Mouse (Mus musculus) liver, embryonic 14.5 days (tissue): ENCODE data around the gene 4921524J17Rik. TPM values are rescaled to one million over a fixed set of nuclear protein-coding genes. Genes with fewer than 3 reads are reported as not detected.
A peak's percentile ranks its signal among the peaks of the same experiment; 100 is the strongest.

Experiments used
- ATAC-seq: fragments of 200-750 bp; cut with Nextera tagmentation; 2 replicates; pipeline ENCODE4 v1.8.0; 2017; ENCODE audit warnings: moderate number of reproducible peaks, mild to moderate bottlenecking, moderate library complexity; ENCODE audit not compliant: insufficient read depth
- DNase-seq, 3 experiments: peaks; one replicate each; pipeline ENCODE4 v3.0.0-alpha.2; 2012 to 2013; ENCODE audit warnings: low read depth in 3 of 3, low spot score in 3 of 3
- H3K27ac ChIP-seq: fragments of 300-500 bp; sonication (generic); 2 replicates; pipeline ENCODE4 v1.5.1; 2014; ENCODE audit warnings: moderate library complexity, mild to moderate bottlenecking, control low read depth, inconsistent platforms
- H3K27me3 ChIP-seq: fragments of 300-500 bp; sonication (generic); 2 replicates; pipeline ENCODE4 v1.6.1; 2014; ENCODE audit warnings: mild to moderate bottlenecking, low read length, moderate library complexity; ENCODE audit not compliant: control insufficient read depth, insufficient read depth
- H3K36me3 ChIP-seq: fragments of 300-500 bp; sonication (generic); replicated peaks from 2 replicates; pipeline ENCODE4 v1.6.1; 2014; ENCODE audit warnings: low read depth; ENCODE audit not compliant: control insufficient read depth, insufficient read depth
- H3K4me1 ChIP-seq, 2 experiments: fragments of 200-500 bp in 1 of 2; fragments of 300-500 bp in 1 of 2; sonication (generic) in 1 of 2; replicated peaks; 2 replicates each; pipeline ENCODE4 v1.6.1; 2012 to 2014; ENCODE audit warnings: antibody characterized with exemption in 1 of 2, inconsistent platforms in 1 of 2, low read length in 1 of 2; ENCODE audit not compliant: control insufficient read depth in 2 of 2, insufficient read depth in 2 of 2
- H3K4me2 ChIP-seq: fragments of 300-500 bp; sonication (generic); 2 replicates; pipeline ENCODE4 v1.6.1; 2014; ENCODE audit warnings: low read depth, mild to moderate bottlenecking, control low read depth, moderate library complexity
- H3K4me3 ChIP-seq, 2 experiments: fragments of 200-500 bp in 1 of 2; fragments of 300-500 bp in 1 of 2; sonication (generic) in 1 of 2; 2 replicates each; pipeline ENCODE4 v1.5.1; 2012 to 2014; ENCODE audit warnings: low read depth in 2 of 2, low read length in 2 of 2, mild to moderate bottlenecking in 2 of 2, control low read depth in 1 of 2, inconsistent platforms in 1 of 2, moderate library complexity in 1 of 2; ENCODE audit not compliant: insufficient read depth in 1 of 2
- H3K9ac ChIP-seq: fragments of 300-500 bp; sonication (generic); replicated peaks from 2 replicates; pipeline ENCODE4 v1.6.1; 2014; ENCODE audit warnings: mild to moderate bottlenecking, control low read depth, moderate library complexity
- H3K9me3 ChIP-seq: fragments of 300-500 bp; sonication (generic); 2 replicates; pipeline ENCODE4 v1.6.1; 2016; ENCODE audit warnings: low read length, mixed read lengths; ENCODE audit not compliant: control insufficient read depth
- CTCF ChIP-seq: IDR thresholded peaks from 2 replicates; pipeline ENCODE4 v1.5.1; 2016; ENCODE audit warnings: antibody characterized with exemption, low read depth, control low read depth
- EP300 ChIP-seq: IDR thresholded peaks from 2 replicates; pipeline ENCODE4 v1.6.1; 2016; ENCODE audit warnings: antibody characterized with exemption, low read depth
- WGBS: fragments of 180-500 bp; shearing (Covaris S2); extraction: QIAGEN DNeasy Blood & Tissue Kit; methylation state at CpG from one replicate; pipeline ENCODE4 v1.1.7; 2014; ENCODE audit not compliant: insufficient replicate concordance; 5-methylcytosine and 5-hydroxymethylcytosine counted together
- polyA plus RNA-seq, 2 experiments: library from polyadenylated mRNA; depleted of rRNA in 1 of 2; stranded (reverse) in 1 of 2; unstranded in 1 of 2; fragments of >200 nt; fragmentation: Nextera tagmentation in 1 of 2; extraction: Ambion mirVana in 1 of 2; gene quantifications; 2 replicates each; pipeline versions ENCODE4 v1.2.1 to v1.2.3; 2012 to 2014

The 4921524J17Rik gene
- polyA plus RNA-seq, 2 experiments: 7.0 to 15.4 TPM

DNA sequence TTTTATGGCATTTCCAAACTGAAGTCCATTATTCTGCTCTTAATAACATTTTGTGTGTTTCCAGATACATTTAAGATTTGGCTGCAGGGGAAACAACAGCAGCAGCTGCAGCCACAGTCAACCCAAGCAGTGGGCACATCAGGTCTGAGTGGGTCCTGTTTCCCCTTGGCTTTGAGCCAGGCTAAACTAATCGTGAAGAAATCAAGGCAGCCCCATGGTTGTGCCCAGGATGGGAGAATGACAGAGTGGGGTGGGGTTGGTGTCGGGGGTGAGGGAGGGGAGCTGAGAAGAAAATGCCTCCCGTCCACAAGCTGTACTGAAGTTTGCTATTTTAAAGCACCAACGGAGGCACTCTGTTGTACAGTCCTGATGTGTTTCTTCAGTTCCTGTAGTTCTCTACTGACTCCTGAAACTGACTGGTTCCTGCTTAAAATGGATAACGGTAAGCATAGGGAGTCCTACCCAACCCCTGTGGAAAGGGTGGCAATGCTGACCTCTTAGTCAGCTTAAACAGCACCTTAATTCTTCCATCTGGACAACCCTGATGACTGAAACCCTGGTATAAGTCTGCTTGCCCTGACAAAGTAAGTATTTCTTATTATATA lies 59.1 kb downstream of the 4921524J17Rik start:
- Histone ChIP-seq H3K27me3 (no peaks in the 10 kb centered on the region), H3K36me3 (peaks cover 7% of the 10 kb centered on the region), H3K4me3 (no peak overlapping the region), H3K9me3 (no peaks in the 10 kb centered on the region), H3K27ac (peak overlapping the region; percentile 11; the same call in 1 of the 2 replicates), H3K9ac (no peak overlapping the region), H3K4me2 (no peak overlapping the region), H3K4me1 (peaks cover 23 to 37% of the 10 kb centered on the region in 2 experiments)
- ATAC-seq (no peak), DNase-seq (no peak)
- 38% methylated on average over 5 of the region's 5 CpGs for WGBS
- no peak for TF ChIP-seq EP300
- TF ChIP-seq CTCF: no peak

DNA sequence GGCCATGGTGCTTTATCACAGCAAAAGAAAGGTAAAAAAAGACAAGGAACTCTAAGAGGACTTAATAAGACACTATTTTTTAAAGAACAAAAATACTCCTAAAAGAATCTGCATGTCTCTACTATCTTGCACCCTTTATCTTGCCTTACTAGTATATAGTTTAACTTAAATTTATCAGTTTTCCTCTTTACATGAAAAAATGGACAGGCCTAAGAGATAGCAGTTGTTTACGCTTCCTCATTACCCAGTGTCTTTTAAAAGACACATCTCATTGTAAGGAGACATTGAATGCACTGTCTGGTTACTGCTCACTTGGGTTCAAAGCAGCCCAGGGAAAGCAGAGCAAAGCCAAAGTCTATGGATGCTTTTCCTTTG lies 60.2 kb downstream of the 4921524J17Rik start:
- no peak for DNase-seq
- Histone ChIP-seq H3K9ac (no peak overlapping the region), H3K4me3 (no peak overlapping the region), H3K36me3 (peaks cover 7% of the 10 kb centered on the region), H3K4me1 (peaks cover 17 to 28% of the 10 kb centered on the region in 2 experiments), H3K27ac (no peak overlapping the region), H3K4me2 (no peak overlapping the region), H3K9me3 (no peaks in the 10 kb centered on the region), H3K27me3 (no peaks in the 10 kb centered on the region)
- ATAC-seq: no peak
- TF ChIP-seq EP300 (no peak), CTCF (no peak)
- WGBS: 53% methylated on average over 1 of the region's 1 CpGs

DNA sequence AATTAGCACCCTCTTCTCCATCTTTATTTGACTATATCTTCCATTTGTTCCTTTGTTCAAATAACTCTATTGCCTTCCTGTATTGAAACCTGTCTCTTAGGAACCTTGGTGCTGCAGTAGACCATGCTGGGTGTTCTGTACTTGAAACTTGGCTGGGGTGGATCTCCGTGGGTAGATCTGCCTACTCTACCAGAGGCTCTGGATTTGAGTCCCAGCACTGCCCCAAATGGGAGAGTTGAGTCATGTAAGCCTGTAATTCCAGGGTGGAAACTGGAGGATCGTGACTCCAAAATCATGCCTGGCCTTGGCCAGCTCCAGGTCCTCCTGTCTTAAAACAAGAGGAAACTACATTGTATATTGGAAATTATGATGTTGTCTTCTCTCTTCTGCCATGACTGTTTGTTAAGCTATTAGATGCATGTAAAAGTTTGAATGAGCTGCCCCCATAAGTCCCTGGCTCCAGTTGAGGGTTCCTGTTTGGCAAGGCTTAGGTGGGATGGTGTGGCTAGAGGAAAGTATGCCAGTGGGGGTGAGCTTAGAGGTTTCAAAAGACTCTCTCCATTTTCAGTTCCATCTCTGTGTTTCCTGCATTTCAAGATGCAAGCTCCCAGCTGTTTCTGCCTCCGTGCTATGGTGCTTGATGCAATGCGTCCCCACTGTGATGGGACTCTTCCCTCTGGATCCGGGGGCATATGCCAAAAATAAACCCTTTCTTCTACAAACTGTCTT lies 60.7 kb downstream of the 4921524J17Rik start:
- peaks cover 15 to 26% of the 10 kb centered on the region in 2 experiments for H3K4me1 ChIP-seq
- ATAC-seq: no peak
- no peak overlapping the region for H3K27ac ChIP-seq
- no peak overlapping the region for H3K4me3 ChIP-seq
- no peaks in the 10 kb centered on the region for H3K9me3 ChIP-seq
- WGBS: 76% methylated on average over 5 of the region's 5 CpGs
- no peak for DNase-seq
- H3K4me2 ChIP-seq: no peak overlapping the region
- H3K36me3 ChIP-seq: peaks cover 7% of the 10 kb centered on the region
- no peak for TF ChIP-seq EP300
- no peak for TF ChIP-seq CTCF
- no peaks in the 10 kb centered on the region for H3K27me3 ChIP-seq
- H3K9ac ChIP-seq: no peak overlapping the region

DNA sequence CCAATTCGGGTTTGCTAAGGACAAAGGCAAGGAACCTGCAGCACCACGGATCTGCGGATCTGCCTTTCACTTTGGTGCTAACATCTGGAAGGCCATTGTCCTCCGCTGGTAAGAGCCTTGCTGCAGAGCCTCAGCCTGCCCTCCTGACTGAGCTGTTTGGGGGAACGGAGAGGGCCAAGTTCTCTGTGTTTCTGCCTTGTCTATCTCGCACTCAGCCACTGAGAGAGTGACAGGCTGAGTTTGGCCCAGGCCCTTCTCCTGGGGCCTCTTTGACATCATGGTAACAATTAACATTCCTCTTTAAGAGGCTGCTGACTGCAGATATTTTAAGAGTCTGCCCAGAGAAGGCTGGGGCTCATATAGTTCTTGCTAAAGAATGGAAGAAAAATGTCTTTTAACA lies 67.5 kb downstream of the 4921524J17Rik start:
- Histone ChIP-seq H3K4me2 (no peak overlapping the region), H3K36me3 (peaks cover 4% of the 10 kb centered on the region), H3K9me3 (no peaks in the 10 kb centered on the region), H3K4me3 (no peak overlapping the region), H3K4me1 (peaks cover 12 to 18% of the 10 kb centered on the region in 2 experiments), H3K27me3 (no peaks in the 10 kb centered on the region), H3K27ac (no peak overlapping the region), H3K9ac (no peak overlapping the region)
- WGBS: 62% methylated on average over 6 of the region's 6 CpGs
- DNase-seq (no peak), ATAC-seq (no peak)
- TF ChIP-seq EP300 (no peak), CTCF (no peak)

DNA sequence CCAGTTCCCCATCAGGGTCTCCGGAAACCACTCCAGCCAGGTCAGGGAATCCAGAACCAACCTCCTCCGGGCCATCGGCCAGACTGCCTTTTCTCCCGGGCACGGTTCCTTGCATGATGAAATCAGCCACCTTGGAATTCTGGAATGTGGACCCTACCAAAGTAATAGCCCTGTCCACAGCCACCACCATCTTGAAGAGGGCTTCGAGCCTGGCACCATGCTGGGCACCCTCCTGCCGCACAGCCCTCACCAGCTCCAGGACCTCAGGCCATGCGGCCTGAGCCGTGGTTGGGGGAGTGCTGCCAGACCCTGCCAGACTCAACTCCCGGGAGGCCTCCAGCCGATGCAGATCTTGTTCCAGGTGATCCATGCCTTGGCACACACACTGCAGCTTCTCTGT lies 68.0 kb downstream of the 4921524J17Rik start:
- WGBS: 81% methylated on average over 11 of the region's 11 CpGs
- H3K27me3 ChIP-seq: no peaks in the 10 kb centered on the region
- peaks cover 9% of the 10 kb centered on the region for H3K36me3 ChIP-seq
- no peak overlapping the region for H3K4me2 ChIP-seq
- no peak for ATAC-seq
- H3K4me3 ChIP-seq: no peak overlapping the region
- DNase-seq: no peak
- H3K4me1 ChIP-seq: peaks cover 12 to 18% of the 10 kb centered on the region in 2 experiments
- no peaks in the 10 kb centered on the region for H3K9me3 ChIP-seq
- H3K9ac ChIP-seq: no peak overlapping the region
- H3K27ac ChIP-seq: no peak overlapping the region
- no peak for TF ChIP-seq CTCF
- no peak for TF ChIP-seq EP300
